Mouse (Mus musculus) testis, adult 2 months (tissue): Measurements from ENCODE around the gene Bcl3. TPM values are rescaled to one million over a fixed set of nuclear protein-coding genes. Genes with fewer than 3 reads are reported as not detected.
A peak's percentile ranks its signal among the peaks of the same experiment; 100 is the strongest.

Experiments used
- H3K27ac ChIP-seq: fragments of 200-500 bp; 2 replicates; pipeline ENCODE4 v1.5.1; 2012; ENCODE audit warnings: low read depth, low read length; ENCODE audit not compliant: control insufficient read depth, insufficient read depth
- H3K27me3 ChIP-seq: fragments of 200-500 bp; 2 replicates; pipeline ENCODE4 v1.6.1; 2012; ENCODE audit warnings: mild to moderate bottlenecking, low read length, moderate library complexity; ENCODE audit not compliant: control insufficient read depth, insufficient read depth
- H3K36me3 ChIP-seq: fragments of 200-500 bp; 2 replicates; pipeline ENCODE4 v1.6.1; 2012; ENCODE audit warnings: mild to moderate bottlenecking, low read length; ENCODE audit not compliant: control insufficient read depth, insufficient read depth
- H3K4me1 ChIP-seq: fragments of 200-500 bp; 2 replicates; pipeline ENCODE4 v1.6.1; 2012; ENCODE audit warnings: low read length; ENCODE audit not compliant: control insufficient read depth, insufficient read depth
- H3K4me3 ChIP-seq: fragments of 200-500 bp; 2 replicates; pipeline ENCODE4 v1.5.1; 2012; ENCODE audit warnings: low read depth, mild to moderate bottlenecking, low read length, moderate library complexity, mixed read lengths; ENCODE audit not compliant: control insufficient read depth
- CTCF ChIP-seq: fragments of 200-500 bp; IDR thresholded peaks from 2 replicates; pipeline ENCODE4 v1.5.1; 2012; ENCODE audit warnings: low read depth, mild to moderate bottlenecking, inconsistent platforms, low read length, moderate library complexity; ENCODE audit not compliant: control insufficient read depth, insufficient read depth, insufficient replicate concordance
- POLR2A ChIP-seq: fragments of 200-500 bp; IDR thresholded peaks from 2 replicates; pipeline ENCODE4 v1.6.1; 2012; ENCODE audit warnings: low read depth, mild to moderate bottlenecking, inconsistent platforms, low read length, moderate library complexity; ENCODE audit not compliant: control insufficient read depth
- polyA plus RNA-seq: library from polyadenylated mRNA; depleted of rRNA; stranded (reverse); fragments of >200 nt; gene quantifications from 2 replicates; pipeline ENCODE4 v1.2.3, GENCODE M21; 2012

Gene Bcl3
- polyA plus RNA-seq, 1 experiment = 4.4 TPM

GRCm38 (mm10) chr7:19821633-19822032, 937 bp downstream of the Bcl3 start:
- Histone ChIP-seq H3K4me1 (peaks cover 29% of the 10 kb centered on the region), H3K36me3 (no peaks in the 10 kb centered on the region), H3K27ac (no peak overlapping the region), H3K27me3 (no peaks in the 10 kb centered on the region; the same call in 1 of the 2 replicates), H3K4me3 (no peak overlapping the region)
- TF ChIP-seq CTCF (no peak), POLR2A (no peak)

- H3K27ac ChIP-seq = no peak overlapping the region
- H3K36me3 ChIP-seq = no peaks in the 10 kb centered on the region
- peaks cover 40% of the 10 kb centered on the region for H3K4me1 ChIP-seq
- TF ChIP-seq CTCF (no peak), POLR2A (no peak)
- no peak overlapping the region for H3K4me3 ChIP-seq
- no peaks in the 10 kb centered on the region; the same call in 1 of the 2 replicates for H3K27me3 ChIP-seq
These were observed 2.1 kb downstream of the Bcl3 start for GRCm38 (mm10) chr7:19820347-19821048.

GRCm38 (mm10) chr7:19818875-19819274, 3.7 kb downstream of the Bcl3 start:
- TF ChIP-seq POLR2A = no peak
- no peak for TF ChIP-seq CTCF
- H3K4me1 ChIP-seq = peaks cover 37% of the 10 kb centered on the region
- H3K27me3 ChIP-seq = no peaks in the 10 kb centered on the region
- no peak overlapping the region for H3K4me3 ChIP-seq
- H3K36me3 ChIP-seq = no peaks in the 10 kb centered on the region
- 0 out of 2 replicates have a peak overlapping the region, but pooled peaks have one; percentile 10 for H3K27ac ChIP-seq

GRCm38 (mm10) chr7:19818440-19818839, 4.1 kb downstream of the Bcl3 start:
- H3K36me3 ChIP-seq = no peaks in the 10 kb centered on the region
- 0 out of 2 replicates have a peak overlapping the region, but pooled peaks have one; percentile 10 for H3K27ac ChIP-seq
- peaks cover 33% of the 10 kb centered on the region for H3K4me1 ChIP-seq
- no peak overlapping the region for H3K4me3 ChIP-seq
- TF ChIP-seq POLR2A (no peak), CTCF (no peak)
- H3K27me3 ChIP-seq = no peaks in the 10 kb centered on the region

DNA sequence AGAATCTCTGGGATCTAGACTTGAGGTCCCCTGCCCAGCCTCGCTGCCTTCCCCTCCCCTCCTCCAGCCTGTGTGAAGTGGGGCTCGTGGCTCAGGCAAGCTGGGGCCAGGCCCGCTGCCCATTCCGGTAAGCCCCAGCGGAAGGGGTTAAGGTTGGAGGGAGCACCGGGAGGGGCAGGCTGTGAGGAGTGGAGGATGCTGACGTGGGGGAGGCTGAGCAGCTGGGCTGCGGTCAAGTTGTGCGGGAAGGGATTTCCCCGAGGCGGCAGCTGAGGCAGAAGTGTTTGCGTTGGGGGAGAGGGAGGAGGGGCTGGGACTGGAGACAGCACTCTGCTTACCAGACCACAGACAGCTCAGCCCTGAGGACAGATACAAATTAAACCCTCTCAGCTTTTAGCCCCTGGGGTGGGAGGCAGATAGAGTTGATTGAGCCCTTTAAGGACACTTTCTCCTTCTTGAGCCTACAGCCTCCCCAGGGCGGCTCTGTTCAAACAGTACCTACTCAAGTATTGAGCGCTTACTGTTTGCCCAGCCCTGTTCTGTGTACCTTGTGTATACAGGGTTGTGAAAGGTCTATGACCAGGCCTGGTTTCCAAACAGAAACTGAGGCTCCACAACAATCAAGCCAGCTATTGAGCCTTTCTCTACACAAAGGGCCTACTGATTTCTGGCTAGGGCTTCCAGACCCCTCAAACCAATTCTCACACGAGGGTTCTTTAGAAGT, 5.0 kb downstream of the Bcl3 start:
- Histone ChIP-seq H3K36me3 (no peaks in the 10 kb centered on the region), H3K4me1 (peaks cover 35% of the 10 kb centered on the region), H3K27me3 (no peaks in the 10 kb centered on the region), H3K4me3 (peak overlapping the region; percentile 66), H3K27ac (peak overlapping the region; percentile 71)
- TF ChIP-seq CTCF (no peak), POLR2A (no peak)

DNA sequence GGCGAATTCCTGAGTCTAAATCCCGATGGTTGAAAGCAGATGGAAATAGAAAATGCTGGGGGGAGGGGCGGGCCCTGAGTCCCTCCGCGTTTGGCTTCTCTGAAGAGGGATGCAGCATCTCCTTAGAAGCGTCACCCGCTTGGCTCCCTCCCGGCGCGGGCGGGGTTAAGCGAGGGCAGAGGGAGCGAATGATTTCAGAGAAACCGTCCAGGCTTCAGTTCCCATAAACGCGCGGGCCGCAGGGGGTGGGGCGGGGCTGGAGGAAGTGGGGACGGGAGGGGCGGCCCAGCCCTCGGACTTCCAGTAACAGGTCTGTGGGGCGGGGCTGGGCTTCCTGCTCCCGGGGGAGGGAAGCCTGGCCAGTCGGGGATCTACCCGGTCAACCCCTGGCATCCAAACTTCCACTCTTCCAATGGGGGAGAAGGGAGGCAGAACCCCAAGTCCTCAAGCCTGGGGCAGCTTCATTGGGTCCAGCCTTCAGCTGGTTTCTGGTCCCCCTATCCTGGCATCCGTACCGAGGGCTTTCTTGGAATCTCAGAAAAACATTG, 6.3 kb downstream of the Bcl3 start:
- Histone ChIP-seq H3K4me1 (peaks cover 38% of the 10 kb centered on the region), H3K36me3 (no peaks in the 10 kb centered on the region), H3K4me3 (peak overlapping the region; percentile 66), H3K27ac (peak overlapping the region; percentile 71), H3K27me3 (no peaks in the 10 kb centered on the region)
- no peak for TF ChIP-seq POLR2A
- TF ChIP-seq CTCF = no peak

DNA sequence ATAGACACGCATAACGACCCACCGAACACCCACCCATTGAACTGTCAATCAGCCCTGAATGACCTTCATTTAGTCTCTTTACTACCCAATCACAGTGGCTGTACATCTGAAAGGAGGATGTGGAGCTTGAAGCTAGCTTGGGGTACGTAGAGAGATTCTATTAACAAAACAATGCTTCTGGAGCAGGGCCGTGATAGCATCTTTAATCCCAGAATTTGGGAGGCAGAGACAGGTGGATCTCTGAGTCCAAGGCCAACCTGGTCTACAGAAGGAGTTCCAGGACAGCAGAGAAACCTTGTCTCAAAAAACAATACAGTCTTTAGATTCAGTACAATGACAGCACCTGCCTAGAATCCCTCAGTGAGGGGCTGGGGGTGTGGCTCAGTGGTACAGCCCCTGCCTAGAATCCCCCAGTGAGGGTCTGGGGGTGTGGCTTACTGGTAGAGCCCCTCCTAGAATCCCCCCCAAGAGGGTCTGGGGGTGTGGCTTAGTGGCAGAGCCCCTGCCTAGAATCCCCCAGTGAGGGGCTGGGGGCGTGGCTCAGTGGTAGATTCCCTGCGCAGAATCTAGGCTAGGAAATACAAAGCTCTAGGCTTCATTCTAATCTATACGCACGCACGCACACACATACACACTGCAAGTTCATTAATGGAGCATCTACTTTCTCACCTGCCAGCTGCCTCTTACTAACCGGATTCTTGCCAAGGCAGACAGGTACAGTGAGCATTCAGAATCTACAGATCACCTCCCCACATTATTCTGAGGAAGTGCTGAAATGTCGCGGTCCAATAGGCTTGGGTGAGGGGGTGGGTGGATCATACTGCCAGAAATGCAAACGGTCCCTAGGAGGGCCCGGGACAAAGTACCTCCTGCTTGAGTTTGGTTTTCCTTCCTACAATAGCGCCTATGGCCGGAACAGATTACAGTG, 7.0 kb downstream of the Bcl3 start:
- no peaks in the 10 kb centered on the region for H3K36me3 ChIP-seq
- H3K4me3 ChIP-seq = peak overlapping the region; percentile 66
- TF ChIP-seq CTCF = no peak
- TF ChIP-seq POLR2A = no peak
- no peak overlapping the region; the same call in 1 of the 2 replicates for H3K27ac ChIP-seq
- H3K27me3 ChIP-seq = no peaks in the 10 kb centered on the region
- peaks cover 45% of the 10 kb centered on the region for H3K4me1 ChIP-seq
